8 mouse cellular contexts compared by ENCODE assay signal in the genomic region with DNA sequence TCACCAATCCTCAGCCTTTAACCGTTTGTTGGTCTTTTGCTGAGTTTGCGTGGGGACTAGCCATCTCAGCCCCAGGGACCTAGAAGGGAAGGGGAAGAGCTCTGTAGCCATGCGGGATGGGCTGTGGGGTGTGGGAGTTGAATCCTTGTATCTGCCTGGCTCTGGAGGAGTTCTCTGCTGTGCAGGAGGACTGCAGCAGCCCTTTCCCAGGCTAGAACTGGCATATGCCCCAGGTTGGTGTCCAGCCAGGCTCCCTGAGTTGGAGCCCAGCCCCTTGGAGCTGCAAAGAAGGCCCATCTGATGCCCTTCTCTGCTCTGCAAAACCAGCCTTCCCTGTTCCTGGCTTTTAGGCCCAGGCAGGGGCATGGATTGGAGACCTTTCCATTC. TPM values are rescaled to one million over a fixed set of nuclear protein-coding genes. Genes with fewer than 3 reads are reported as not detected.
DNase-seq lines count a peak whose midpoint lies in the region; ATAC-seq and TF ChIP-seq lines count a peak whose summit lies in the region.

No protein-coding gene starts in this region.

- H3K27me3 ChIP-seq in heart, embryonic 14.5 days (ENCODE audit: control insufficient read depth, insufficient read depth, low read length): peaks cover 76% of the 10 kb centered on the region
- peaks cover 57% of the 10 kb centered on the region for H3K27me3 ChIP-seq in midbrain, embryonic 16.5 days (ENCODE audit: control insufficient read depth, insufficient read depth, low read depth, low read length)

- no peaks in the 10 kb centered on the region for H3K36me3 ChIP-seq in heart, embryonic 14.5 days (ENCODE audit: control insufficient read depth, insufficient read depth, low read length)
- H3K36me3 ChIP-seq in midbrain, embryonic 16.5 days (ENCODE audit: control insufficient read depth, insufficient read depth, low read length): no peaks in the 10 kb centered on the region

- ATAC-seq in heart, embryonic 14.5 days (ENCODE audit: insufficient number of reproducible peaks, insufficient read depth, low FRiP score, low read depth): no peak
- no peak for ATAC-seq in midbrain, embryonic 16.5 days

- no peaks in the 10 kb centered on the region for H3K9me3 ChIP-seq in heart, embryonic 14.5 days (ENCODE audit: control insufficient read depth, low read length)
- no peaks in the 10 kb centered on the region for H3K9me3 ChIP-seq in midbrain, embryonic 16.5 days (replicated peaks; ENCODE audit: control insufficient read depth, low read length, poor library complexity, severe bottlenecking)

- DNase-seq in left cerebral cortex, adult 2 months (ENCODE audit: extremely low spot score in 1 of 2, low spot score in 2 of 2): no peak
- DNase-seq in left cerebral cortex, adult 18-20 months (ENCODE audit: low spot score in 2 of 2): no peak
- DNase-seq in cerebellum, adult 8-10 months: peak; percentile 76
- no peak for DNase-seq in thymus, postnatal 0 days (ENCODE audit: low spot score)
- no peak for DNase-seq in frontal cortex, postnatal 25 days (ENCODE audit: low spot score in 2 of 2)
- no peak for DNase-seq in layer of hippocampus, postnatal 36 days

- 34% methylated on average over 3 of the region's 3 CpGs for WGBS in heart, embryonic 14.5 days
- WGBS in midbrain, embryonic 16.5 days: 28% methylated on average over 3 of the region's 3 CpGs

- intact Hi-C loops in left cerebral cortex, adult 2 months (cut with DNase I): no loop called here

- no peak for TF ChIP-seq CTCF in left cerebral cortex, adult 2 months (IDR thresholded peaks at IDR 0.05)

- peak overlapping the region; percentile 40 for H3K4me3 ChIP-seq in left cerebral cortex, adult 2 months
- peak overlapping the region in 1 of 2 experiments; percentile 34; a peak in 1 of 4 replicates for H3K4me3 ChIP-seq in heart, embryonic 14.5 days (ENCODE audit: control insufficient read depth in 1 of 2, insufficient read depth in 1 of 2, low read depth in 1 of 2, low read length in 2 of 2)
- no peak overlapping the region for H3K4me3 ChIP-seq in midbrain, embryonic 16.5 days (ENCODE audit: low read depth, low read length)

- H3K4me1 ChIP-seq in heart, embryonic 14.5 days (ENCODE audit: control insufficient read depth in 2 of 2, insufficient read depth in 2 of 2, low read length in 2 of 2): peaks cover 9 to 18% of the 10 kb centered on the region in 2 experiments
- H3K4me1 ChIP-seq in midbrain, embryonic 16.5 days (ENCODE audit: control insufficient read depth, insufficient read depth, low read length): peaks cover 7% of the 10 kb centered on the region; the same call in 1 of the 2 replicates

- H3K9ac ChIP-seq in heart, embryonic 14.5 days (ENCODE audit: low read length): no peak overlapping the region; the same call in 1 of the 2 replicates
- no peak overlapping the region for H3K9ac ChIP-seq in midbrain, embryonic 16.5 days (ENCODE audit: low read depth, low read length)

- H3K4me2 ChIP-seq in heart, embryonic 14.5 days (ENCODE audit: low read length): peak overlapping the region; percentile 66
- H3K4me2 ChIP-seq in midbrain, embryonic 16.5 days (ENCODE audit: low read length): peak overlapping the region; percentile 63; the same call in 1 of the 2 replicates

- H3K27ac ChIP-seq in left cerebral cortex, adult 2 months: peak overlapping the region; percentile 72; the same call in 1 of the 2 replicates
- no peak overlapping the region for H3K27ac ChIP-seq in heart, embryonic 14.5 days (replicated peaks in 1 of 2; ENCODE audit: control insufficient read depth in 1 of 2, insufficient read depth in 1 of 2, low read depth in 2 of 2, low read length in 2 of 2)
- H3K27ac ChIP-seq in midbrain, embryonic 16.5 days (ENCODE audit: low read length): no peak overlapping the region

RNA-seq across cellular contexts. Expression of a gene that starts 0.9 kb away (rescaled TPM):
- 10 to 100 TPM; 11.5 to 13.1 TPM for total RNA-seq in left cerebral cortex, adult 2 months (2021)
- total RNA-seq in left cerebral cortex, adult 18-20 months (2021): 10 to 100 TPM; 13.6 to 13.8 TPM
- polyA plus RNA-seq in heart, embryonic 14.5 days (2014; fragmentation: Nextera tagmentation; extraction: Ambion mirVana): 0.81 and 0.85 TPM in 2 replicates
- polyA plus RNA-seq in midbrain, embryonic 16.5 days (2015; fragmentation: Nextera tagmentation; extraction: Ambion mirVana): 3.7 and 9.0 TPM in 2 replicates
- polyA plus RNA-seq in thymus, postnatal 0 days (2015; fragmentation: Nextera tagmentation; extraction: Ambion mirVana): 7.6 and 9.0 TPM in 2 replicates
- 10 to 100 TPM; 14.9 to 16.1 TPM for total RNA-seq in layer of hippocampus, postnatal 36 days (2021)

RNA-seq across cellular contexts. Expression of a gene that starts 2.6 kb away (rescaled TPM):
- total RNA-seq in left cerebral cortex, adult 2 months (2021): 100 to 1,000 TPM; 337 to 366 TPM
- 100 to 1,000 TPM; 328 to 341 TPM for total RNA-seq in left cerebral cortex, adult 18-20 months (2021)
- 29.3 and 29.5 TPM in 2 replicates for polyA plus RNA-seq in heart, embryonic 14.5 days (2014; fragmentation: Nextera tagmentation; extraction: Ambion mirVana)
- 481 and 529 TPM in 2 replicates for polyA plus RNA-seq in midbrain, embryonic 16.5 days (2015; fragmentation: Nextera tagmentation; extraction: Ambion mirVana)
- 6.3 and 7.2 TPM in 2 replicates for polyA plus RNA-seq in thymus, postnatal 0 days (2015; fragmentation: Nextera tagmentation; extraction: Ambion mirVana)
- total RNA-seq in layer of hippocampus, postnatal 36 days (2021): 100 to 1,000 TPM; 422 to 431 TPM

RNA-seq across cellular contexts. Expression of a gene that starts 24.5 kb away (rescaled TPM):
- 1 to 10 TPM; 2.1 to 2.7 TPM for total RNA-seq in left cerebral cortex, adult 2 months (2021)
- 1 to 10 TPM; 1.4 to 1.8 TPM for total RNA-seq in left cerebral cortex, adult 18-20 months (2021)
- 14.4 and 17.7 TPM in 2 replicates for polyA plus RNA-seq in heart, embryonic 14.5 days (2014; fragmentation: Nextera tagmentation; extraction: Ambion mirVana)
- polyA plus RNA-seq in midbrain, embryonic 16.5 days (2015; fragmentation: Nextera tagmentation; extraction: Ambion mirVana): 9.0 and 9.2 TPM in 2 replicates
- polyA plus RNA-seq in thymus, postnatal 0 days (2015; fragmentation: Nextera tagmentation; extraction: Ambion mirVana): 22.8 and 25.4 TPM in 2 replicates
- 1 to 10 TPM; 3.7 to 4.6 TPM for total RNA-seq in layer of hippocampus, postnatal 36 days (2021)

RNA-seq across cellular contexts. Expression of a gene that starts 26.5 kb away (rescaled TPM):
- total RNA-seq in left cerebral cortex, adult 2 months (2021): under 1 TPM in 1 of 2 experiments, not detected in 1; 0.43 TPM
- total RNA-seq in left cerebral cortex, adult 18-20 months (2021): under 1 TPM; 0.21 to 0.56 TPM
- 0.14 TPM in 1 of 2 replicates, not detected in the other for polyA plus RNA-seq in heart, embryonic 14.5 days (2014; fragmentation: Nextera tagmentation; extraction: Ambion mirVana)
- polyA plus RNA-seq in midbrain, embryonic 16.5 days (2015; fragmentation: Nextera tagmentation; extraction: Ambion mirVana): 0.09 and 0.80 TPM in 2 replicates
- 1.4 and 1.8 TPM in 2 replicates for polyA plus RNA-seq in thymus, postnatal 0 days (2015; fragmentation: Nextera tagmentation; extraction: Ambion mirVana)
- under 1 TPM; 0.87 to 0.94 TPM for total RNA-seq in layer of hippocampus, postnatal 36 days (2021)

RNA-seq across cellular contexts. Expression of a gene that starts 31.1 kb away (rescaled TPM):
- total RNA-seq in left cerebral cortex, adult 2 months (2021): 10 to 100 TPM; 15.8 to 24.9 TPM
- total RNA-seq in left cerebral cortex, adult 18-20 months (2021): 10 to 100 TPM; 17.3 to 21.6 TPM
- polyA plus RNA-seq in heart, embryonic 14.5 days (2014; fragmentation: Nextera tagmentation; extraction: Ambion mirVana): 17.6 and 18.3 TPM in 2 replicates
- 4.6 and 5.2 TPM in 2 replicates for polyA plus RNA-seq in midbrain, embryonic 16.5 days (2015; fragmentation: Nextera tagmentation; extraction: Ambion mirVana)
- 21.3 and 24.6 TPM in 2 replicates for polyA plus RNA-seq in thymus, postnatal 0 days (2015; fragmentation: Nextera tagmentation; extraction: Ambion mirVana)
- 10 to 100 TPM; 10.8 to 13.8 TPM for total RNA-seq in layer of hippocampus, postnatal 36 days (2021)
